Mouse (Mus musculus) NIH3T3 (cell line): ENCODE results near the gene Papss2.

ENCODE experiments used
- DNase-seq: peaks from one replicate; pipeline ENCODE4 v3.0.0-alpha.2; 2012; ENCODE audit warnings: low read depth

Gene Papss2

GRCm38 (mm10) chr19:32711761-32712541 lies 116.4 kb downstream of the Papss2 start:
- peak; percentile 95 for DNase-seq

- peak; percentile 88 for DNase-seq
Observed at GRCm38 (mm10) chr19:32712588-32713042, 117.0 kb downstream of the Papss2 start.

GRCm38 (mm10) chr19:32713471-32713870 lies 117.9 kb downstream of the Papss2 start:
- no peak for DNase-seq

- DNase-seq: peak; percentile 93
Observed at GRCm38 (mm10) chr19:32715201-32715600, 119.6 kb downstream of the Papss2 start.

DNA sequence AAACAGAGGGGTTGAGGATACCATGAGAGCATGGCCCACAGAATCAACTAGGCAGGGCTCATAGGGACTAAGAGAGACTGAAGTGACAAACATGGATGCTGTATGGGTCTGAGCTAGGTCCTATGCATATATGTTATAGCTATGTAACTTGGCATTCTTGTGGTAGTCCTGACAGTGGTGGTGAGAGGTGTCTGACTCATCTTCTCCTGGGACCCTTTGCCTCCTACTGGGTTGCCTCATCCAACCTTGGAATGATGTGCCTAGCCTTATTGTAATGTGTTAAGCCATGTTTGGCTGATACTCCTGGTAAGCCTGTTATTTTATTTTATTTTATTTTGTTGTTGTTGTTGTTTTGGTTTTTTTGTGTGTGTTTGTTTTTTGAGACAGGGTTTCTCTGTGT lies 120.1 kb downstream of the Papss2 start:
- peak; percentile 68 for DNase-seq
